Mouse (Mus musculus) forebrain, embryonic 13.5 days (tissue): ENCODE data around the gene Pmf1. TPM values are rescaled to one million over a fixed set of nuclear protein-coding genes. Genes with fewer than 3 reads are reported as not detected.
"Not testable (repeated sequence)": the region's sequence is repeated elsewhere in the genome, so short reads cannot be mapped to it uniquely, and the experiment has no call there.

Experiments used
- ATAC-seq: fragments of 200-750 bp; cut with Nextera tagmentation; 2 replicates; pipeline ENCODE4 v1.8.0; 2017
- H3K27ac ChIP-seq: fragments of 300-500 bp; sonication (generic); 2 replicates; pipeline ENCODE4 v1.5.1; 2015; ENCODE audit warnings: inconsistent platforms, mild to moderate bottlenecking, moderate library complexity
- H3K27me3 ChIP-seq: fragments of 300-500 bp; sonication (generic); 2 replicates; pipeline ENCODE4 v1.6.1; 2015; ENCODE audit warnings: mild to moderate bottlenecking, inconsistent platforms
- H3K36me3 ChIP-seq: fragments of 300-500 bp; sonication (generic); 2 replicates; pipeline ENCODE4 v1.6.1; 2015; ENCODE audit warnings: mild to moderate bottlenecking, inconsistent platforms; ENCODE audit not compliant: poor library complexity, severe bottlenecking
- H3K4me1 ChIP-seq: fragments of 300-500 bp; sonication (generic); 2 replicates; pipeline ENCODE4 v1.6.1; 2015; ENCODE audit warnings: inconsistent platforms
- H3K4me2 ChIP-seq: fragments of 300-500 bp; sonication (generic); 2 replicates; pipeline ENCODE4 v1.6.1; 2015; ENCODE audit warnings: inconsistent platforms, mild to moderate bottlenecking, moderate library complexity
- H3K4me3 ChIP-seq: fragments of 300-500 bp; sonication (generic); 2 replicates; pipeline ENCODE4 v1.5.1; 2015; ENCODE audit warnings: mild to moderate bottlenecking, inconsistent platforms
- H3K9ac ChIP-seq: fragments of 300-500 bp; sonication (generic); 2 replicates; pipeline ENCODE4 v1.6.1; 2015; ENCODE audit warnings: mild to moderate bottlenecking, inconsistent platforms
- H3K9me3 ChIP-seq: fragments of 300-500 bp; sonication (generic); replicated peaks from 2 replicates; pipeline ENCODE4 v1.6.1; 2016; ENCODE audit warnings: inconsistent platforms
- WGBS: fragments of 180-500 bp; shearing (Covaris S2); methylation state at CpG from one replicate; pipeline ENCODE4 v1.1.7; 2015; 5-methylcytosine and 5-hydroxymethylcytosine counted together
- polyA plus RNA-seq: library from polyadenylated mRNA; unstranded; fragments of >200 nt; fragmentation: Nextera tagmentation; extraction: Ambion mirVana; gene quantifications from 2 replicates; pipeline ENCODE4 v1.2.1, GENCODE M21; 2015

Gene Pmf1
- polyA plus RNA-seq, 1 experiment from 2014 or later: 107 TPM

DNA sequence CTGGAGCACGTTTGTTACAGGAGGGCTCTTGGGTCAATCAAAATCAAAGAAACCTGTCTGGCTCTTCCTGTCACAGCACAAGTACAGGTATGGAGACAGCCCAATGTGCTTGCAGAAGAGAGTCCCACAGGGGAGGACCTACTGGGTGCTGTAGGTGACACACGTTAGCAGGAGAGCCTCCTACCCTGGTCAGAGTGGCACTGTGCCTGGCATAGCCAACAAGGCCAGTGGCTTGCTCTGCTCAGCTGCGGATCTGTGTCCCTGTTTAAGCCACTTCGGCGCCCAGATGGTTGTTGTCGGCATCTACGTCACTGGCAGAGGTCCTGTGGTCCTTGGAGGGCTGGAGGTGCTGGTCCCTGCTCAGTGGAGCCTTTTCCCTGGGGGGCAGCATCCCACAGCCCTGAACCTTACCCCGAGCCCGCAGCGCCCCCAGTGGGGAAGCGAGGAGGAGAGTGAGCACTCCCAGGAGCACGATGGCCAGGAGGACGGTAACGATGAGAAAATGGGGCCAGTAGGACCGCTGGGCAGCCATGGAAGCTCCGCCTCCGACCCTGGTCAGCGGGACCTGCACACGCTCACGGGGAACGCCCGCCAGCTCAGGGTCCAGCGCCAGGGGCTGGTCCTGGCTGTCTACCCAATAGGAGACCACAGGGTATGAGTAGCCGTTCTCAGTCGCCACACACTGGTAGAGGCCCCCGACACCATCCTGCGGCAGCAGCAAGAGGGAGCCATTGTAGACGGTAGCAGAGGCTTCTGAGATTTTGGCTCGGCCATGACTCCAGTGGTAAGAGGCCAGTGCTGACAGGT lies 26.5 kb upstream of the Pmf1 start:
- peaks cover 32% of the 10 kb centered on the region for H3K4me1 ChIP-seq
- H3K9me3 ChIP-seq: no peaks in the 10 kb centered on the region
- peak overlapping the region; percentile 60 for H3K4me2 ChIP-seq
- 0 out of 2 replicates have a peak, but pooled peaks cover 3% of the 10 kb centered on the region for H3K27me3 ChIP-seq
- WGBS: 9% methylated on average over 29 of the region's 29 CpGs
- peak overlapping the region; percentile 58; the same call in 1 of the 2 replicates for H3K9ac ChIP-seq
- no peak overlapping the region; the same call in 1 of the 2 replicates for H3K27ac ChIP-seq
- peak overlapping the region; percentile 34 for H3K4me3 ChIP-seq
- ATAC-seq: peak; percentile 85
- H3K36me3 ChIP-seq: peaks cover 33% of the 10 kb centered on the region

DNA sequence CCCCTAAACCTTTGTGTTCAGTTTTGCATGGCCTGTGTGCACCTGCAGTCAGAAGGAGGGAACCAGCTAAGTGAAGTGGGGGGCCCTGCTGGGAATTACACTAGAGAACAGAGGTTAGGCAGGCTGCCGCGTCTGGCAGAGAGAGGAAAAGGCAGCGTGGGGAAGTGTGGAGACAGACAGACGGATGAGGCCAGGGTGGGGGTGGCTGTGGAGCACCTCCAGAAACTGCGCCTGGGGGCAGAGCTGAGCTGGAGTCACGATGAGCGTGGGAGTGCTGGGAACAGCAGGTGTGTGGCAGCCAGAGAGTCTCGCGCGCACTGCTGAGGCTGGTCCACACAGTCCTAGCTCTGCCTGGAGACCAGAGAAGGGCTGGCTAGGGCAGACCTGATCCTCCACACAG lies 25.4 kb upstream of the Pmf1 start:
- H3K4me3 ChIP-seq: no peak overlapping the region
- H3K27ac ChIP-seq: no peak overlapping the region
- no peak overlapping the region for H3K9ac ChIP-seq
- peaks cover 23% of the 10 kb centered on the region for H3K4me1 ChIP-seq
- WGBS: 69% methylated on average over 10 of the region's 10 CpGs
- 0 out of 2 replicates have a peak, but pooled peaks cover 3% of the 10 kb centered on the region for H3K27me3 ChIP-seq
- H3K9me3 ChIP-seq: no peaks in the 10 kb centered on the region
- peaks cover 33% of the 10 kb centered on the region for H3K36me3 ChIP-seq
- no peak overlapping the region for H3K4me2 ChIP-seq
- ATAC-seq: no peak

DNA sequence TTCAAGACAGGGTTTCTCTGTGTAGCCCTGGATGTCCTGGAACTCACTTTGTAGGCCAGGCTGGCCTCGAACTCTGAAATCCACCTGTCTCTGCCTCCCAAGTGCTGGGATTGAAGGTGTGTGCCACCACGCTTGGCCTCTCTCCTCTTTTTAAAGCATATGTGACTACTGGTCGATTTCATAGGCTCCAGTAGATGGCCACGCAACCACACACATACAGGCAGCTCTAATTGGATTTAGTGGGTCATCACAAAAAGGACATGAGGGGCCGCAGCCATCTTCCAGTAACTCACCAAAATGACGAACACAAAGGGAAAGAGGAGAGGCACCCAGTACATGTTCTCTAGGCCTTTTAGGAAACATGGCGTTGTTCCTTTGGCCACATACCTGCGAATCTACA lies 18.5 kb upstream of the Pmf1 start:
- 67% methylated on average over 8 of the region's 8 CpGs for WGBS
- H3K36me3 ChIP-seq, H3K27me3 ChIP-seq, ATAC-seq, H3K9me3 ChIP-seq, H3K9ac ChIP-seq, H3K4me2 ChIP-seq, H3K4me3 ChIP-seq, H3K4me1 ChIP-seq, H3K27ac ChIP-seq: not testable (repeated sequence)

DNA sequence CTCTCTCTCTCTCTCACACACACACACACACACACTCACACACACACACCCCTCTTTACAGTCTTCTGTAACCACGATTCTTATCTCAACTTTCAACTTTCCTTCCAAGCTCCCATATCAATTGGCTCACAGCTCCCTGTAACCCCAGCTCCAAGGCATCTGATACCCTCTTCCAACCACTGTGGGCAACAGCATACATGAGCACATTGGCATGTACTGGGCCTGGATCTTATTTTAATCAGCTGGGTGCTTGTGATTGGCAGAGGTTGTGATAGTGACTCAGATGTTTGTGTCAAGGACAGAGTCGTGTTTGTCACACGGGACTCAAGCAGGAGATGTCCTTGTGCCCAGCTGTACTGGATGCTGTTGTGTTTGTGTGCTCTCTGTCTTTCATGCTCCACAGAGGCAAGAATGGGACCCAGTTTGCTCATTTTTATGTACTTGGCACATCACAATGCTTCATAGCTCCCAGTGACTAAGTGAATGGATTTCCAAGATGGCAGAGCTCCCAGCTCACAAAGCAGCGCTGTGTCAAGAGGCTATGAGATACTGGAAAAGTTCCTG lies 17.3 kb upstream of the Pmf1 start:
- peaks cover 19% of the 10 kb centered on the region for H3K4me1 ChIP-seq
- H3K9ac ChIP-seq: no peak overlapping the region
- H3K4me3 ChIP-seq: no peak overlapping the region
- H3K36me3 ChIP-seq: no peaks in the 10 kb centered on the region
- no peak overlapping the region for H3K4me2 ChIP-seq
- no peaks in the 10 kb centered on the region for H3K9me3 ChIP-seq
- WGBS: 84% methylated on average over 4 of the region's 4 CpGs
- H3K27ac ChIP-seq: no peak overlapping the region
- no peaks in the 10 kb centered on the region for H3K27me3 ChIP-seq
- no peak for ATAC-seq

DNA sequence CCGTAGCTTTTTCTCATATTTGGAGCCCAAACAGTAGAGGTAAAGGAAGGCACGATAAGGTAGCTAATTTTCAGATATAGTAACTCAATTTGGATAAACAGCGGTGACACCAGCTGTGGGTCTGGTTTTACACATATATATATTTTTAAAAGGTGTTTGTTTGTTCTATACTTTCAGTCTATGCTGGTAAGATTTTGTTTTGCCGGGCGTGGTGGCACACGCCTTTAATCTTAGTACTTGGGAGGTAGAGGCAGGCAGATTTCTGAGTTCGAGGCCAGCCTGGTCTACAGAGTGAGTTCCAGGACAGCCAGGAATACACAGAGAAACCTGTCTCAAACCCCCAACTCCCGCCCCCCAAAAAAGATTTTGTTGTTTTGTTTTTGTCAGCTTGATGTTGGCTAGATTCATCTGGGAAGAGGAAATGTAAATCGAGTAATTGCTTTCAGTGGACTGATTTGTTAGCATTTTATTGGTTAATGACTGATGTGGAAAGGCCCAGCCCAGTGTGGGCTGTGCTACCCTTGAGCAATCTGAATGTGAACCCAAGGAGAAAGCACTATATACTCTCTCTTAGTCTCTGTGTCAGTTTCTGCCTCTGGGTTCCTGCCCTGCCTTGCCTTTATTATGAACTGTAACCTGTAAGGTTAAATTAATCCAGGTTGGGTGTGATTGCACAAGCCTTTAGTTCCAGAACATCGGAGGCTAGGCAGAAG lies 15.7 kb upstream of the Pmf1 start:
- Histone ChIP-seq H3K4me2 (no peak overlapping the region), H3K27me3 (no peaks in the 10 kb centered on the region), H3K4me1 (peaks cover 26% of the 10 kb centered on the region), H3K27ac (no peak overlapping the region), H3K4me3 (peak overlapping the region; percentile 73; the same call in 1 of the 2 replicates), H3K9ac (no peak overlapping the region), H3K36me3 (peaks cover 8% of the 10 kb centered on the region), H3K9me3 (no peaks in the 10 kb centered on the region)
- ATAC-seq: no peak
- 88% methylated on average over 10 of the region's 10 CpGs for WGBS

DNA sequence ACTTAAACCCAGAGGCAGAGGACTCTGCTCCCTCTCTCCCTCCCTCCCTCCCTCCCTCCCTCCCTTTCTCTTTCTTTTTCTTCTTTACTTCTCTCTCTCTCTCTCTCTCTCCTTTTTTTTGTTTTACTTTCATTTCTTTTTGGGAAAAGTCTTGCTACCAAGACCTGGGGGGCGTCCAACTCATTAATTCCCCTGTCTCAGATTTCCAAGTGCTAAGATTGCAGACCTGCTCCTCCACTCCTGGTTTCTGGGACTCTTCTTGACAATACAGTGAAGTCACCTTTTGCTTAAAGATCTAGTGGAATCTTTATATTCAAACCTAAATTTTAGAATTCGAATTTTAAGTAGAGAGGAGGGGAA lies 15.2 kb upstream of the Pmf1 start:
- Histone ChIP-seq H3K27me3 (no peaks in the 10 kb centered on the region), H3K27ac (no peak overlapping the region), H3K4me3 (peak overlapping the region; percentile 73), H3K4me1 (peaks cover 26% of the 10 kb centered on the region), H3K36me3 (peaks cover 14% of the 10 kb centered on the region), H3K9ac (no peak overlapping the region), H3K4me2 (peak overlapping the region; percentile 41), H3K9me3 (no peaks in the 10 kb centered on the region)
- WGBS: 10% methylated on average over 2 of the region's 2 CpGs
- ATAC-seq: no peak

DNA sequence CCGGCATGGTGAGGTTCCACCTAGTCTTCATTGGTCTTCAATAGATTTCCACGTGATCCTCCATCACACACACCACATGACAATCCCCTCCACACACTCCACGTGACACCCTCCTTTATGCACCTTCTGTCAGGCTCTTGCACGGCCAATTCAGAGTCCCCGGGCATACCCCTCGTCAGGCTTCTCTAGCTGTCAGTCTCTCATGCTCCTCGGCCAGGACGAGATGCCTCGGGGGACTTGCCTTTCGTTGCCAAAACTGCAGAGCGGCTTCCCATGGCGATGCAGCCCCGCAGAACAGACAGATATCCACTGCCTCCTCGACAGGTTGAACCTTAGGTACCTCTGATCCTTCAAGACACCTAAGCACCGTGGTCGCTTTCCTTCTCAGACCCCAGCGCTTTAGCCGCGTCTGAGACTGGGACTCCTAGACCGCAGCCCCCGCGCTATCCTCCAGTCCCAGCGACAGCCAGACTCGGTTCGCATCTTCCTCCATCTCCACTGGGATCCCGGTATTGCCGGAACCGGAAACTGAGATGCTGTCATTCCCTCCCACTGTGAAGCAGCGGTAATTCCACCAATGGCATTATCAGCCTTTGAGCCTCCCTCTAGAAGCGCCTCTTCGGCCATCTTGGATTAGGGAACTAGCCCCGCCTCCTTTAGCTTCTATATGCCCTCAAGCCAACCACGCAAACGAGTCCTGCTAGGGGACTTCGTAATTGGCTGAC lies 14.6 kb upstream of the Pmf1 start, which contains the start of gene Slc25a44:
Gene Slc25a44, minus strand, starts transcription at position 535 of the 725 bp plus-strand sequence.
- peaks cover 26% of the 10 kb centered on the region for H3K4me1 ChIP-seq
- no peaks in the 10 kb centered on the region for H3K27me3 ChIP-seq
- peak within 1 kb of the TSS; percentile 73 for H3K4me3 ChIP-seq
- H3K9me3 ChIP-seq: no peaks in the 10 kb centered on the region
- 1% methylated on average over 35 of the region's 35 CpGs for WGBS
- H3K4me2 ChIP-seq: peak within 1 kb of the TSS; percentile 91
- H3K36me3 ChIP-seq: peaks cover 19% of the 10 kb centered on the region
- peak within 1 kb of the TSS; percentile 76 for H3K9ac ChIP-seq
- ATAC-seq: peak; percentile 97
- H3K27ac ChIP-seq: peak within 1 kb of the TSS; percentile 78

DNA sequence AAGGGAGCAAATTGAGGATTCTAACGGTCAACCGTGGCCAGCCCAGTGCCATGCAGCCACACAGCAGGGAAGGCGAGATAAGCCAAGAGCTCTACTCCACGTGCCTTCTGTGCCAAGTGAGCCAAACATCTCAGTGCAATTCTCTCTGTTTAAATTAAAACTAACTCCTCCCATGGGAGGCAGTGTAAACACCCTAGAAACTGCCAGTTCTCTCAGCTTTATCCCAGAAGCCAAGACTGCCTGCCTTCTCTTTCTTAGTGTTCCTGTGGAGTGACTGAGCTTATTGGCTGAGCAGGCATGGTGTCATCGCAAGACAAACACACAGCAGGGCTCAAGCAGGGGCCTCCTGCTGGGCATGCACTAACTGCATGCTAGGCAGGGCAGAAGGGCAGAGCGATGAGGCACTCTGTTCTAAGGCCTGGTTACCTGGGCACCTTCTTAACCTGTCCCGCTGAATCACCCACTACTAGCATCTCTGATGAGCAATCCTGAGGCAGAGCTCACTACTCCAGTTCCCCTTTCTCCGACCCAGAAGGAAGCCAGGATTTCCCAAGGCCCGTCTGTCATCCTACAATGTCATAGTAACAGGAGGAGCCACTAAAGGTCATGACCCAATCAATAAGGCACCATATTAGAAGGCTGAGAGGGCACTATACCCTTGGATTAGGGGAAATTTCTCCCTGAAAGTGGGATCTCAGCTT lies 12.0 kb upstream of the Pmf1 start:
- Histone ChIP-seq H3K9ac (no peak overlapping the region), H3K27me3 (no peaks in the 10 kb centered on the region), H3K4me2 (0 out of 2 replicates have a peak overlapping the region, but pooled peaks have one; percentile 4), H3K9me3 (no peaks in the 10 kb centered on the region), H3K4me1 (peaks cover 26% of the 10 kb centered on the region), H3K27ac (no peak overlapping the region), H3K4me3 (no peak overlapping the region), H3K36me3 (peaks cover 44% of the 10 kb centered on the region)
- WGBS: 41% methylated on average over 9 of the region's 9 CpGs
- no peak for ATAC-seq

DNA sequence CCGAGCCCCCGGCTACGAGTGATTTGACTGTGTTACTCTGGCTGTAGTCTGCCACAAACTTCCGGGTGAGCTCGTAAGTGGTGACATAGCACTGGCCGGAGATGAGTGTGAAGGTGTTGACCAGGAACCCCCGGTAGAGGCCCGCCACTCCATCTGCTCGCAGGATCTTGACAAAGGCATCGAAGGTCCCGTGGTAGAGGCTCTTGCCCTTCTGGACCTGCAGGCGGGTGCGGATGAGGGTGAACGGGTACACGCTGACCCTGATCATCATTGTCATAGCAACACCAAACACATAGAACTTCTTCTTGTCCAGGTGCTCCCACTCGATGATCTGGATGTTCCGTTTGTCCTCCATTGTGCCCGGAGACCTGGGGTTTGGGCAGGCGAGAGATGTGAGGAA lies 10.6 kb upstream of the Pmf1 start:
- H3K27me3 ChIP-seq: no peaks in the 10 kb centered on the region
- no peak overlapping the region for H3K9ac ChIP-seq
- H3K4me1 ChIP-seq: peaks cover 26% of the 10 kb centered on the region
- peaks cover 58% of the 10 kb centered on the region for H3K36me3 ChIP-seq
- no peak overlapping the region for H3K4me3 ChIP-seq
- 95% methylated on average over 19 of the region's 19 CpGs for WGBS
- no peak overlapping the region for H3K27ac ChIP-seq
- no peaks in the 10 kb centered on the region for H3K9me3 ChIP-seq
- no peak overlapping the region for H3K4me2 ChIP-seq
- no peak for ATAC-seq

DNA sequence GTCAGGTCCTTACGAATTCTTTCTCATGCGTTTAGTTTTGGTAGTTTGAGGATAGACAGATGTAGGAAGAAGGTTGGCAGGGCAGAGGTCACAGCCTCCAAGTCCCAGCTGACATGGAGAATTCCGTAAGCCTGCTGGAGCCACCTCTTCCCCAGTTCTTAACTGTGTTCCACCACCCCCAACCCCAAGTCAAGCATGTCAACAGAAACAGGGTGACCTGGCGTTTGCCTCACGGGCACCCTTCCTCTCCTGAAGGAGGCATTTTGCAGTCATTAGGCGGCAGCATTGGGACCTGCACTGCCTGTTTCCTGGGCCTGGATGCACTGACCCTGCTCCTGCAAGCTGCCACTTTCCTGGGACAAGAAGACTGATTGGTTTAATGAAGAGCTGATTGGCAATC lies 7.9 kb upstream of the Pmf1 start:
- Histone ChIP-seq H3K36me3 (peaks cover 85% of the 10 kb centered on the region), H3K4me1 (peaks cover 11% of the 10 kb centered on the region; the same call in 1 of the 2 replicates), H3K9me3 (no peaks in the 10 kb centered on the region), H3K4me3 (no peak overlapping the region), H3K27me3 (no peaks in the 10 kb centered on the region), H3K27ac (no peak overlapping the region), H3K9ac (no peak overlapping the region), H3K4me2 (no peak overlapping the region)
- ATAC-seq: no peak
- WGBS: 87% methylated on average over 6 of the region's 6 CpGs

DNA sequence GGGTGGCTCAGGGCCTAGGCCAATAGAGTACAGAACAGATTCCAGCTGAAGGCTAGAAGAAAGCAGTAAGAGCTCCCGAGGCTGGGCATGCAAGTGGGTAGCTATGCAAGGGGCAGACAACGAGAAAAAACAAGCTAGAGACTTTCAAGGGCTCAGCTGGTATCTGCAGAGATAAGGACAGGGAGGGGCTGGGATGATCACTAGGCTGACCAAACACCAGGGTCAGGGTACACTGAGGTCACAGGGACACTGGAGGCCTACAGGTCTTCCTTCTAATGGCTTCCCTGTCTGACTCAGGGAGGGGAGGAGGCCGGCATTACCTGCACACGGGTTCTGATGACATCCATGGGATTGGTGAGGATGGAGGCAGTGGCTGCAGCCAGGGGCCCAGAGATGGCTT lies 5.5 kb upstream of the Pmf1 start:
- Histone ChIP-seq H3K27ac (no peak overlapping the region), H3K9me3 (no peaks in the 10 kb centered on the region), H3K27me3 (no peaks in the 10 kb centered on the region), H3K4me3 (no peak overlapping the region), H3K9ac (peak overlapping the region; percentile 32; the same call in 1 of the 2 replicates), H3K4me2 (no peak overlapping the region), H3K36me3 (peaks cover 93% of the 10 kb centered on the region), H3K4me1 (peaks cover 3% of the 10 kb centered on the region)
- WGBS: 93% methylated on average over 4 of the region's 4 CpGs
- ATAC-seq: no peak
